Mouse (Mus musculus) testis, adult 2 months (tissue): ENCODE measurements at regions not wholly inside any gene's neighbourhood (a gene's known extent, or its start where the extent isn't known, plus 50 kb on each side); places are given as distances from the start of the nearest gene placed in this dataset.

Experiments used
- H3K27ac ChIP-seq: fragments of 200-500 bp; 2 replicates; pipeline ENCODE4 v1.5.1; 2012; ENCODE audit warnings: low read depth, low read length; ENCODE audit not compliant: control insufficient read depth, insufficient read depth
- H3K27me3 ChIP-seq: fragments of 200-500 bp; 2 replicates; pipeline ENCODE4 v1.6.1; 2012; ENCODE audit warnings: mild to moderate bottlenecking, low read length, moderate library complexity; ENCODE audit not compliant: control insufficient read depth, insufficient read depth
- H3K36me3 ChIP-seq: fragments of 200-500 bp; 2 replicates; pipeline ENCODE4 v1.6.1; 2012; ENCODE audit warnings: mild to moderate bottlenecking, low read length; ENCODE audit not compliant: control insufficient read depth, insufficient read depth
- H3K4me1 ChIP-seq: fragments of 200-500 bp; 2 replicates; pipeline ENCODE4 v1.6.1; 2012; ENCODE audit warnings: low read length; ENCODE audit not compliant: control insufficient read depth, insufficient read depth
- H3K4me3 ChIP-seq: fragments of 200-500 bp; 2 replicates; pipeline ENCODE4 v1.5.1; 2012; ENCODE audit warnings: low read depth, mild to moderate bottlenecking, low read length, moderate library complexity, mixed read lengths; ENCODE audit not compliant: control insufficient read depth
- CTCF ChIP-seq: fragments of 200-500 bp; IDR thresholded peaks from 2 replicates; pipeline ENCODE4 v1.5.1; 2012; ENCODE audit warnings: low read depth, mild to moderate bottlenecking, inconsistent platforms, low read length, moderate library complexity; ENCODE audit not compliant: control insufficient read depth, insufficient read depth, insufficient replicate concordance
- POLR2A ChIP-seq: fragments of 200-500 bp; IDR thresholded peaks from 2 replicates; pipeline ENCODE4 v1.6.1; 2012; ENCODE audit warnings: low read depth, mild to moderate bottlenecking, inconsistent platforms, low read length, moderate library complexity; ENCODE audit not compliant: control insufficient read depth

DNA sequence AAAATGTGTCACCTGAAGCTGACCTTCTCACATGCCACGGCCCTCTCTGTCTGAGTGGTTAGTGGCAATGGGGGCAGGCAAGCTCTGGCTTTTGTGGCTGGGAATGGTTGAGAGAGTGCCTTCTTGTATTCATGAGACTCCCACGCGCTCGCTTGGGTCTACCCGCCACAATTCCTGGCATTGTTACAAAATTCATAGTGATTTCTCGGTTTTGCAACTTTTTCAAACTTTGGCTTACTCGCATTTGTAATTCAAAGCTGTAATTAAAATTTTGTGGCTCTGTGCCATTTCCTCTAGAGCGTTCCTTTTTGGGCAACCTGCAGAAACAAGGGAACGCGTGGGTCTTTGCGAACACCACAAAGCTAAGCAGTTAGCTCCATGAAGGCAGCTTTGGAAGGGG, 186.3 kb downstream of the Pdgfra start:
- Histone ChIP-seq H3K36me3 (no peaks in the 10 kb centered on the region), H3K27me3 (no peaks in the 10 kb centered on the region), H3K27ac (no peak overlapping the region), H3K4me3 (no peak overlapping the region), H3K4me1 (no peaks in the 10 kb centered on the region)
- no peak for TF ChIP-seq POLR2A
- no peak for TF ChIP-seq CTCF

DNA sequence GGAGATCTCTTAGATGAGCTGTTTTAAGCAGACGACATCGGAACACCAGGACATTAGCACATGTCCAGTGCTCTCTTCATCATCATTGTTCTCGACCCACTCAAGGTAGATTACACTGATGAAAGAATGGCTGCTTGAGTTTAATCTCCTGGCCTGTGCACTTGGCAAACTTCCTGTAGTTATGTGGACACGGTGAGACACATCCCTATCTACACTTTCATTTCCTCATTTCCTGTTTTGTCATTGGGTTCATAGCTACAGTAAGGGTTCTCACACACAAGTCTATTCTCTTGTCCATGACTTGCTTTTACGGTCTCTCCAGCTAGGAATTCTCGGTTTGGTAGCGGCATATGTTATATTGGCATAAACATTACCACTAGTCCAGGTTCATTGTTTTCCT, 190.5 kb downstream of the Pdgfra start:
- Histone ChIP-seq H3K4me3 (no peak overlapping the region), H3K36me3 (no peaks in the 10 kb centered on the region), H3K27me3 (no peaks in the 10 kb centered on the region), H3K27ac (no peak overlapping the region), H3K4me1 (no peaks in the 10 kb centered on the region)
- TF ChIP-seq POLR2A (no peak), CTCF (no peak)

DNA sequence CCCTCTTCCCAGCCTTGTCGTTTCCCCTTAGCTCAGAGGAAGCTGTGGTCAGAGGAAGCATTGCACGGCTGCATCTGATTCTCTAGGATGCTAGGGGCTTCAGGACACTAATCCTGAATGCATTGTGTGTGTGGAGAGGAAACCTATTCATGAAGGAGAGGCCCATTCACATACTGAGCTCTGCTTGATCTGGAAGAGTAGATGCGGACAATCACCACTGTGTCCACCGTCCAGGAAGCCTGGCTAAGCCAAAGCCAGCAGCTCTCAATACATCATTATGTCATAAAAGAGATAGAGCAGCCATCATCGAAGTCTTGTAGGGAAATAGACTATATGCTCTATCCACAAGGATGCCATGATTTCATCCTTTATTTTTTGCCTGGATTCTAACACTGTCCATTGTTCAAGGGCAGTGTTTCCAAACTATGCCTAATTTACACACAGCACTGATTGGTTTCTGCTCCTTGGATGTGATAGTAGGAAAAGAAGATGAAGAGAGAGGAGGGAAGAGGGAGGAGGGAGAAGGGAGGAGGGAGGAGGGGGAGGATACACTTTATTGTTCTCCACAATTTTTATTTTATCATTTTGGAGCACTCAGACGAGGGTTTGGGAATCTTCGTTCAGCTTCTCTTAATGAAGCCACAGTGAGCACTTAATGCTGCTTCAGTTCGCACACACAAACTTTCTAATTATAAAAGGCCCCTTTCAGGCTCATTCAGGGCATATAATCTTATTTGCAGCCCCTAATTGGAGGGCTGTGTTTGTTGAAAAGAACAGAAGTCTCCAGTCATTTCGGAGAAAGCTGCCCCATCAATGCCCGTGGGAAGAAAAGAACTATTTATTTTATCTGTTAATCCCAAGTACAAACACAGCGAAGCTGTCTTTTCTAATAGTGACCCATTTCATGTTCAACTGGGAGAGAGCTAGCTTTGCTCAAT, 195.0 kb downstream of the Pdgfra start:
- TF ChIP-seq CTCF (no peak), POLR2A (no peak)
- no peaks in the 10 kb centered on the region for H3K36me3 ChIP-seq
- no peaks in the 10 kb centered on the region for H3K27me3 ChIP-seq
- H3K27ac ChIP-seq: no peak overlapping the region
- no peak overlapping the region for H3K4me3 ChIP-seq
- no peaks in the 10 kb centered on the region for H3K4me1 ChIP-seq

DNA sequence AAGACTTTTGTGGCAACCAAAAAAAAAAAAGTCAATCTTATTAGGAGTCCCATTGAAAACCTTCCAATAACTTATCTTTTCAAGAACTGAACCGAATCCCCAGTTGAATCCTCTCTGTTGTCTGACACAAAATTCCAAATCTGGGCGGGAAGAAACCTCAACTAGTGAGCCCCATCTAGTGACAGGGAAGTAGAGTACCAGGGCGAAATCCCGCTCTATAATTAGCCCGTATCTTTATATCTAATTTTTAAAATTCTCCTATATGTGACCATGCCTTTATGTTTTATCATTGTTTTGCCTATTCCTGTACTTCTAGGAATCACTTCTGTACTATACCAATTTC, 195.7 kb downstream of the Pdgfra start:
- Histone ChIP-seq H3K27ac (no peak overlapping the region), H3K4me1 (no peaks in the 10 kb centered on the region), H3K36me3 (no peaks in the 10 kb centered on the region), H3K4me3 (no peak overlapping the region), H3K27me3 (no peaks in the 10 kb centered on the region)
- TF ChIP-seq CTCF: no peak
- no peak for TF ChIP-seq POLR2A

DNA sequence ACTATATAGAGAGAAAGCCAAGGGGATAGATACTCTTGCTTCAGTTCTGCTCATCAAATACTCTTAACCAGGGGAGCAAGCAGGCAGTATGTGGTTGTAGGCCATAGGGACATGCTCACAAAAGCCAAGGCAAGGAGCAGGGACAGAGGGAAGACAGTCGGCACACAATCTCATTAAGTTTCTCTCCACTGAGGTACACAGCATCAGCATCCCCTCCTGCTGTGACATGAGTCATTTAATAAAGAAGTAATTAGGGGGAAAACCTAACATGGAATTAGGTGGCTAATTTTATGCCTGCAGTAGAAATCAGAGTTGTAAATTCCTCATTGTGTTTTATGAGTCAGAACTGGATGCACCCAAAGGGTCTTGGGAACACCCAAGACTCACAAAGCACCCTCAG, 203.2 kb downstream of the Pdgfra start:
- Histone ChIP-seq H3K27me3 (no peaks in the 10 kb centered on the region), H3K4me3 (no peak overlapping the region), H3K4me1 (no peaks in the 10 kb centered on the region), H3K27ac (no peak overlapping the region), H3K36me3 (no peaks in the 10 kb centered on the region)
- TF ChIP-seq CTCF (no peak), POLR2A (no peak)

DNA sequence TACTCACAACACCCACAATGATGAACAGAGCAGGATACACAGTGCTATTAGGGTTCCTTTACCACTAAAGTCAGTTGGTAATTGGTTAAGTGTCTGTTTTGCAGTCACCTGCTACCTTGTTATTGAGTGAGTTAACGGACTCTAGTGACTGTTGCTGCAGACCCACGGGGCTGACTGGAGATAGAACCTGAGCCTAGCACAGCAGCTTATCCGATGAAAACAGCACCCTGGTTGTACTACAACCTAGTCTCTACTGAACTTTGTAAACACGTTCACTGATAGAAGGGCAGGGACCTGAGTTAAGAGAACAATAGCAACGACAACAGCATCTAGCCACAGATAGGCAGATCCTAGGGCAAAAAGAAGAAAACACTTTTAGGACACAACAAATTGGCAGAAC, 206.8 kb downstream of the Pdgfra start:
- no peak overlapping the region for H3K27ac ChIP-seq
- H3K27me3 ChIP-seq: no peaks in the 10 kb centered on the region
- TF ChIP-seq POLR2A (no peak), CTCF (no peak)
- H3K4me3 ChIP-seq: no peak overlapping the region
- H3K4me1 ChIP-seq: no peaks in the 10 kb centered on the region
- H3K36me3 ChIP-seq: no peaks in the 10 kb centered on the region

DNA sequence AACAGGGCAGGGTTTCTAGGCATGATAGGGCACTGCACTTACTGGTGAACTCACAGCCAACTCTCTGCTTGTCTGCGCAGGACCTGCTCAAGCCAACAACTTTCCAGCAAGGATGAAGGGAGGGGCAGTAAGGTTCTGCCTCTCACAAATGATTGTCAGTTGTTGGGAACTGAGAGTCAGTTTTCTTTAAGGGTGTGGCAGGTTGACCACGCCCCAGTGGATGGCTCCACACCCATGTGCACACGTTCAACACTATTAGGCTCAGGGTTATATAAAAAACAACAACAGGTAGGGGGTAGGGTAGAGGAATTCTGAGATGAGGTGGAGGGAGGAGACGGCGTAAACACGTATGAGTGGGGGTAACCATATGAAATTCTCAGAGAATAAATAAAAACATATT, 210.9 kb upstream of the Kit start:
- Histone ChIP-seq H3K36me3 (no peaks in the 10 kb centered on the region), H3K27me3 (no peaks in the 10 kb centered on the region), H3K4me1 (no peaks in the 10 kb centered on the region), H3K27ac (no peak overlapping the region), H3K4me3 (no peak overlapping the region)
- no peak for TF ChIP-seq CTCF
- no peak for TF ChIP-seq POLR2A
